Mouse (Mus musculus): ENCODE data around the gene Scnm1. TPM values are rescaled to one million over a fixed set of nuclear protein-coding genes. Genes with fewer than 3 reads are reported as not detected.

The Scnm1 gene
- polyA plus RNA-seq, 1 experiment from 2014 or later = 84.9 TPM

DNA sequence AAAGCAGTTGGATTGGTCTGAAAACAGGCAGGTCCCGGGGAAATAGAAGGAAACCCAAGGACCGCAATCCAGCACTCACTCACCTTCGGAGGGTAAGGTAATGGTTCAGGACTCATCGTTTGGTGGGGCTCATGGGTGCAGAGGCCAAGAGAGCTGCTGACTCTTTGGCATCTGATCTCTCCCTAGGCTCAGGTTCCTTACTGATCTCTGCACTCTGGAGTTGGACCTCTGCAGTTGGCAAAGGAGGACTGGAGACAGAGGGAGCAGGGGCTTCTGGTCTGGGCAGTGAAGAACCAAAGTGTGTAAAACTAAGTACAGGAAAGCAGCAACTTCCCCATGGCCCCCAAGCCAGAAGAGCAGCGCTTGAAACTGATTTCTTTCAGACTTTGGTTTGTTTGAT is 3.7 kb downstream of the Scnm1 start:
- no peak for DNase-seq (ENCODE audit: low spot score, missing footprints)
- Histone ChIP-seq H3K36me3 (ENCODE audit: control insufficient read depth, insufficient read depth, low read length) (0 out of 2 replicates have a peak, but pooled peaks cover 5% of the 10 kb centered on the region), H3K27me3 (ENCODE audit: control insufficient read depth, insufficient read depth, low read length) (no peaks in the 10 kb centered on the region), H3K9ac (ENCODE audit: low read length) (no peak overlapping the region), H3K4me1 (ENCODE audit: control insufficient read depth, insufficient read depth, low read length) (peaks cover 7% of the 10 kb centered on the region), H3K9me3 (ENCODE audit: control insufficient read depth, low read length) (no peaks in the 10 kb centered on the region), H3K27ac (ENCODE audit: low read depth, low read length) (no peak overlapping the region), H3K4me2 (no peak overlapping the region), H3K4me3 (ENCODE audit: low read depth, low read length) (no peak overlapping the region)
- 82% methylated on average over 5 of the region's 5 CpGs for WGBS
- no peak for ATAC-seq (ENCODE audit: low FRiP score)

DNA sequence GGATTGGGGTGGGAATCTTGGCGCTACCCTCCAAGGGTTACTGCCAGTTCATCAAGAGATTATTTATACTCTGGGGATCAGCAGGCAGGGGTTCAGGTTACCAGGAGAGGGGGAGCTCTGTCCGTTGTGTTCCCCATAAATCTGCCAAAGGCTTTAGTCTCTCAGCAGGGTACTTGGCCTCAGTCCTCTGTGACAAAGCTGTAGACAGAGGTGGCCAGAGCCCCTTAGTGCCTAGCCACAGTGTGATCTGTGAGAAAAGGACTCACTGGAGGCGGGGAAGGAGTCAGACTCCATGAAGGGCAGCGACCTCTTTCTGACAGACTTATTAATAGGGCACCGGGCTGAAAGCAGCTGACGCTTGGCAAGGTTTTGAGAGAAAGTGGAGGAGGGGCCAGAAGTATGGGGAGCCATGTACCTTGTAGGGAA is 4.6 kb downstream of the Scnm1 start:
- Histone ChIP-seq H3K27ac (ENCODE audit: low read depth, low read length) (no peak overlapping the region), H3K4me2 (no peak overlapping the region), H3K36me3 (ENCODE audit: control insufficient read depth, insufficient read depth, low read length) (0 out of 2 replicates have a peak, but pooled peaks cover 5% of the 10 kb centered on the region), H3K4me3 (ENCODE audit: low read depth, low read length) (no peak overlapping the region), H3K9me3 (ENCODE audit: control insufficient read depth, low read length) (no peaks in the 10 kb centered on the region), H3K27me3 (ENCODE audit: control insufficient read depth, insufficient read depth, low read length) (no peaks in the 10 kb centered on the region), H3K9ac (ENCODE audit: low read length) (no peak overlapping the region), H3K4me1 (ENCODE audit: control insufficient read depth, insufficient read depth, low read length) (peaks cover 4% of the 10 kb centered on the region)
- 58% methylated on average over 6 of the region's 6 CpGs for WGBS
- DNase-seq (ENCODE audit: low spot score, missing footprints) (peak; percentile 70), ATAC-seq (ENCODE audit: low FRiP score) (no peak)

DNA sequence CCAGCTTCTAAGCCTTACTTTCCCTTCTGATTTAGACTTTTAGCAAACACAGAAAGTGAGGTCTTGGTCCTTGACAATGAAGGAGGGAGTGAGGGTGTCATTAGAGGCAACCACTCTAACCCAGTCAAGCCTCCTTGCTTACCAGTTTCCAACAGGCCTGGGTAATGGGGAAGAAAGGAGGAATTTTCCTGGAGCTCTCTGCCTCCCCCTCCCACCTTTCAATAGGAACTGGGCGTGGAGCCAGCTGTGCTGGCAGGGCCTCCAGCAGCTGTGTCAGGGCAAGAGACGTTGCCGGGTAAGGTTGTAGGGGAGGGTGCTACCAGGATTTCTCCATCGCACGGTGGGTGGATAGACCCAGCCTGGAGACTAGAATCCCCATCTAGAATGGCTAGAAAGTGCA is 8.8 kb downstream of the Scnm1 start:
- Histone ChIP-seq H3K27ac (ENCODE audit: low read depth, low read length) (no peak overlapping the region), H3K36me3 (ENCODE audit: control insufficient read depth, insufficient read depth, low read length) (peaks cover 15% of the 10 kb centered on the region), H3K27me3 (ENCODE audit: control insufficient read depth, insufficient read depth, low read length) (no peaks in the 10 kb centered on the region), H3K9me3 (ENCODE audit: control insufficient read depth, low read length) (no peaks in the 10 kb centered on the region), H3K4me3 (ENCODE audit: low read depth, low read length) (no peak overlapping the region), H3K4me2 (no peak overlapping the region), H3K4me1 (ENCODE audit: control insufficient read depth, insufficient read depth, low read length) (no peaks in the 10 kb centered on the region), H3K9ac (ENCODE audit: low read length) (no peak overlapping the region)
- no peak for DNase-seq (ENCODE audit: low spot score, missing footprints)
- WGBS = 59% methylated on average over 5 of the region's 5 CpGs
- no peak for ATAC-seq (ENCODE audit: low FRiP score)

DNA sequence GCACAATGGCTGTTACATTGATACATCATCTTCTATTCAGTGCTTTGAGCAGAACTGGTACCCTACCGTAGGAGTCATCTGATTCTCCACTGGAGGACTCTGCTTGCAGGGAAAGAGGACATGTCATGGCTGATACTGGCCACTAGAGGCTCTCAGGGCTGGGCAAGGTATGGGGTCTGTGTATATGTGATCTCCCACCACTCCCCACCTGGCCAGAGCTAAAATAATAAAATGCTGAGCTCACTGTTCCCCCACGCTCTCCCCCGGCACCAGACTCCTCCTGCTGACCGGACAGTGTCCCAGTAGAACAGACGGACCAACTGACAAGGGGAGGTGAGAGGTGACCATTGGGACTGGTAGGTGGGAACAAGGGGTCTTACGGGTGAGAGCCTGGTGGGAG is 9.6 kb downstream of the Scnm1 start, which contains the start of gene Tmod4:
Gene Tmod4 (plus strand): TSS at position 231 of the 400 bp plus-strand sequence.
- 68% methylated on average over 6 of the region's 6 CpGs for whole genome bisulfite sequencing
- H3K9me3 ChIP-seq (ENCODE audit: control insufficient read depth, low read length) = no peaks in the 10 kb centered on the region
- peak; percentile 49; the same call in 1 of the 2 replicates for ATAC-seq (ENCODE audit: low FRiP score)
- no peak within 1 kb of the TSS for H3K27ac ChIP-seq (ENCODE audit: low read depth, low read length)
- no peak for DNase-seq (ENCODE audit: low spot score, missing footprints)
- H3K4me1 ChIP-seq (ENCODE audit: control insufficient read depth, insufficient read depth, low read length) = no peaks in the 10 kb centered on the region
- H3K27me3 ChIP-seq (ENCODE audit: control insufficient read depth, insufficient read depth, low read length) = no peaks in the 10 kb centered on the region
- H3K9ac ChIP-seq (ENCODE audit: low read length) = no peak within 1 kb of the TSS
- H3K36me3 ChIP-seq (ENCODE audit: control insufficient read depth, insufficient read depth, low read length) = peaks cover 19% of the 10 kb centered on the region
- H3K4me3 ChIP-seq (ENCODE audit: low read depth, low read length) = no peak within 1 kb of the TSS
- no peak within 1 kb of the TSS for H3K4me2 ChIP-seq

DNA sequence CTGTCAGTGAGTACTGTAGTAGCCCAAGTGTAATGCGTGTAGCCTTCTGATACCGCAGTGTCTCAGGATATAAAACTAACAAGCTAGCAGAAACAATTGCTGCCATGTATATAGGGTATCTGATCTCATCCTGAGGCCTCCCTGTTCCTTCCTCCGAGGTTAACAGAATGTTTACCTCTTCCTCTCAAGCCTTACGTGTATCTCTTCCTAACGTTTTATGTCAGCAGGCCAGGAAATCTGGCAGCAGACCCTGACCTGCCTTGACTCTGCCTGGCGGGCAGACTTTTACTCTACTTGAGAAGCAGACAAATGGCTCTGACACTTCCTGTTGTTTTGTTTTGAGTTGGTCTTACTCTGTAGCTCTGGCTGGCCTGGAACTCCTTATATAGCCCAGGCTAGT is 12.2 kb downstream of the Scnm1 start:
- H3K4me1 ChIP-seq (ENCODE audit: control insufficient read depth, insufficient read depth, low read length) = no peaks in the 10 kb centered on the region
- peaks cover 27% of the 10 kb centered on the region for H3K36me3 ChIP-seq (ENCODE audit: control insufficient read depth, insufficient read depth, low read length)
- 92% methylated on average over 6 of the region's 6 CpGs for WGBS

DNA sequence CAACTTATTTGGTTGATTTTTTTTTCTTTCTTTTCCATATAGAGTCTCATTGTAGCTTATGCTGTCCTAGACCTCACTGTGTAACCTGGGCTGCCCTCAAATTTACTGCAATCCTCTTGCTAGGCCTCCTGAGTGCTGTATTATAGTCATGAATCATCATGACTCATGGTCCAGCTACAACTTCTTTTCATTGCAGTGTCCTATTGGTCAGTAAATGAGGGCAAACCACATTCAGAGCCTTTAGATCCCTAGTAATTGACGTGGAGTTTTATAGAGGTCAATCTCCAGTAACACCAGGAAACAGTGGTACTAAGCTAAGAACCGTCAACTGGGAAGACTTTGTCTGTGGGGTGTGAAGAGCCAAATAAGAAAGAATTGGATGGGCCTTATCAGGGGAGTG is 16.1 kb downstream of the Scnm1 start:
- 93% methylated on average over 2 of the region's 2 CpGs for WGBS
- Histone ChIP-seq H3K9ac (ENCODE audit: low read length) (no peak overlapping the region), H3K4me2 (no peak overlapping the region)

More for the DNA sequence above, 12.2 kb downstream of the Scnm1 start:
- H3K4me3 ChIP-seq (ENCODE audit: low read depth, low read length) = no peak overlapping the region
- no peaks in the 10 kb centered on the region for H3K27me3 ChIP-seq (ENCODE audit: control insufficient read depth, insufficient read depth, low read length)
- ATAC-seq (ENCODE audit: low FRiP score) = no peak
- DNase-seq (ENCODE audit: low spot score, missing footprints) = no peak
- H3K9ac ChIP-seq (ENCODE audit: low read length) = no peak overlapping the region
- no peaks in the 10 kb centered on the region for H3K9me3 ChIP-seq (ENCODE audit: control insufficient read depth, low read length)
- no peak overlapping the region for H3K27ac ChIP-seq (ENCODE audit: low read depth, low read length)
- H3K4me2 ChIP-seq = no peak overlapping the region

DNA sequence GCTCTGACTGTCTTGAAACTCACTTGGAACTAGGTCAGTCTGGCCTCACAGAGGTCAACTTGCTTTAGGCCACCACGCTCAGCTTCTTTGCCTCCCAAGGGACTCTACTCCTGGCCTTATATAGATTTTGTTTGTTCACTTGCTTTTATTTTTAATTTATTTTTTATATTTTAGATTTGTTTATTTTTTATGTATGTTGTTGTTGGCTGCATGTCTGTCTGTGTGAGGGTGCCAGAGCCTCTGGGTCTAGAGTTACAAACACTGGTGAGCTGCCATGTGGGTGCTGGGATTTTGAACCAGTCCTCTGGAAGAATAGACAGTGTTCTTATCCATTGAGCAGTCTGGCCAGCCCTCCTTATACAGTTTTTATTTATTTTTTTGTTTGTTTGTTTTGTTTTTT is 21.1 kb downstream of the Scnm1 start:
- 93% methylated on average over 1 of the region's 1 CpGs for WGBS
- Histone ChIP-seq H3K9ac (ENCODE audit: low read length) (no peak overlapping the region), H3K4me3 (ENCODE audit: low read depth, low read length) (no peak overlapping the region)

More for the DNA sequence above, 16.1 kb downstream of the Scnm1 start:
- Histone ChIP-seq H3K9me3 (ENCODE audit: control insufficient read depth, low read length) (no peaks in the 10 kb centered on the region), H3K27me3 (ENCODE audit: control insufficient read depth, insufficient read depth, low read length) (no peaks in the 10 kb centered on the region), H3K4me1 (ENCODE audit: control insufficient read depth, insufficient read depth, low read length) (no peaks in the 10 kb centered on the region; the same call in 1 of the 2 replicates), H3K27ac (ENCODE audit: low read depth, low read length) (no peak overlapping the region), H3K4me3 (ENCODE audit: low read depth, low read length) (no peak overlapping the region), H3K36me3 (ENCODE audit: control insufficient read depth, insufficient read depth, low read length) (peaks cover 36% of the 10 kb centered on the region)
- ATAC-seq (ENCODE audit: low FRiP score) (no peak), DNase-seq (ENCODE audit: low spot score, missing footprints) (no peak)

DNA sequence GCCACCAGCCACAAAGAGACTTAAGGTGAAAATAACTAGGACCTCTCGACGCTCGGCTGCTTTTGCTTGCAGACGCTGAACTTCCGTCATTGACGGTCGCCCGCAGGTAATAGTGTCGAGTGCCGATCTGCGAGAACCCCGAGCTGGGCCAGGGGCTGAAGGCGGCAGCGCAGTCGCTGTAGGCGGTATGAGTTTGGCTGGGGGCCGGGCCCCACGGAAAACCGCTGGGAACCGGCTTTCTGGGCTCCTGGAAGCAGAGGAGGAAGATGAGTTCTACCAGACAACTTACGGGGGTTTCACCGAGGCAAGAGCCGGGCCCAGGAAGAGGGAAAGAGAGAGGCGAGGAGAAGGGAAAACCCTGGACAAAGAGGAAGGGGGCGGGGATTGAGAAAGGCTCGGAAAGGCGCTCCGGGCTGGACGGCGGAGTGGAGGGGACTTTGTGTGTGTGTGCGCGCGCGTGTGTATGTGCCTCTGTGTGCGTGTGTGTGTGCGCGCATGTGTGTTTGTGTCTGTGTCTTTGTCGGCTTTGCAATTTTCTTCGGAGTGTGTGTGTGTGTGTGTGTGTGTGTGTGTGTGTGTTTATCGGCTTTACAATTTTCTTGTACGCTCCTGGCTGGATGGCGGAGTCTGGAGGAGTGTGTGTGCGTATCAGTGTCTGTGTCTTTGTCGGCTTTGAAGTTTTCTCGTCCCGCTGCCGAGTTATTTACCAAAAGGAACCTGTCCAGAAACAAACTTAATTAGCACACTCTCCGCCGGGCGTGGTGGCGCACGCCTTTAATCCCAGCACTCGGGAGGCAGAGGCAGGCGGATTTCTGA is 22.7 kb downstream of the Scnm1 start, which contains the start of gene Vps72:
Gene Vps72 (plus strand): TSS at position 112 of the 816 bp plus-strand sequence.
- Histone ChIP-seq H3K4me1 (ENCODE audit: control insufficient read depth, insufficient read depth, low read length) (peaks cover 8% of the 10 kb centered on the region), H3K9ac (ENCODE audit: low read length) (peak within 1 kb of the TSS; percentile 96), H3K9me3 (ENCODE audit: control insufficient read depth, low read length) (no peaks in the 10 kb centered on the region), H3K4me2 (peak within 1 kb of the TSS; percentile 40), H3K27me3 (ENCODE audit: control insufficient read depth, insufficient read depth, low read length) (no peaks in the 10 kb centered on the region), H3K27ac (ENCODE audit: low read depth, low read length) (peak within 1 kb of the TSS; percentile 95), H3K36me3 (ENCODE audit: control insufficient read depth, insufficient read depth, low read length) (peaks cover 9% of the 10 kb centered on the region; the same call in 1 of the 2 replicates), H3K4me3 (ENCODE audit: low read depth, low read length) (peak within 1 kb of the TSS; percentile 82)
- DNase-seq (ENCODE audit: low spot score, missing footprints) = peak; percentile 98
- WGBS = under 1% methylated on average over 53 of the region's 54 CpGs
- ATAC-seq (ENCODE audit: low FRiP score) = peak; percentile 77

More for the DNA sequence above, 21.1 kb downstream of the Scnm1 start:
- Histone ChIP-seq H3K36me3 (ENCODE audit: control insufficient read depth, insufficient read depth, low read length) (peaks cover 10% of the 10 kb centered on the region), H3K27ac (ENCODE audit: low read depth, low read length) (no peak overlapping the region), H3K4me1 (ENCODE audit: control insufficient read depth, insufficient read depth, low read length) (peaks cover 6% of the 10 kb centered on the region), H3K27me3 (ENCODE audit: control insufficient read depth, insufficient read depth, low read length) (no peaks in the 10 kb centered on the region), H3K4me2 (0 out of 2 replicates have a peak overlapping the region, but pooled peaks have one; percentile 40), H3K9me3 (ENCODE audit: control insufficient read depth, low read length) (no peaks in the 10 kb centered on the region)
- no peak for DNase-seq (ENCODE audit: low spot score, missing footprints)
- ATAC-seq (ENCODE audit: low FRiP score) = no peak

DNA sequence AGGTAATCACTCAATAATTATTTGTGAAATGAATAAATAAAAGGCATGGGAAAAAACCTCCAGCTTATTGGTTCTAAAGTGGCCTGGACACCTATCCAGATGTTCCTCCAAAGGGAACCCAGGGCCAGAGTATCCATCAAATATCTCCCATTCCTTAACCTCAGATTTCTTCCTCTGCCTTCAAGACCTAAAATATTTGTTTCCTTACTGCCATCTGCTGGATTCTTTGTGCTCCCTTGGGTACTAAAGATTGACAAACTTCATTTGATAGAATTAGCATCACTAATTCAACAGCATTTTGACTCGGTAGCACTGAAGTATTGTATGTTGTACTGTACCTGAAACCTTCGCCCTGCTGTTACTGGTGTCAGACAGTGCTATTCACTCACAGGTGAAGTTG is 25.9 kb downstream of the Scnm1 start:
- no peak overlapping the region for H3K4me3 ChIP-seq (ENCODE audit: low read depth, low read length)
- DNase-seq (ENCODE audit: low spot score, missing footprints) (no peak), ATAC-seq (ENCODE audit: low FRiP score) (no peak)
- no peaks in the 10 kb centered on the region for H3K36me3 ChIP-seq (ENCODE audit: control insufficient read depth, insufficient read depth, low read length)
- H3K27me3 ChIP-seq (ENCODE audit: control insufficient read depth, insufficient read depth, low read length) = no peaks in the 10 kb centered on the region
- no peak overlapping the region for H3K9ac ChIP-seq (ENCODE audit: low read length)
- WGBS = 65% methylated on average over 2 of the region's 2 CpGs
- H3K4me1 ChIP-seq (ENCODE audit: control insufficient read depth, insufficient read depth, low read length) = peaks cover 16% of the 10 kb centered on the region
- no peaks in the 10 kb centered on the region for H3K9me3 ChIP-seq (ENCODE audit: control insufficient read depth, low read length)
- H3K27ac ChIP-seq (ENCODE audit: low read depth, low read length) = no peak overlapping the region
- H3K4me2 ChIP-seq = no peak overlapping the region
